8 mouse cellular contexts compared by ENCODE assay signal in genomic region chr5:36464709-36465661, GRCm38 (mm10). TPM values are rescaled to one million over a fixed set of nuclear protein-coding genes. Genes with fewer than 3 reads are reported as not detected.
DNase-seq lines count a peak whose midpoint lies in the region; ATAC-seq lines count a peak whose summit lies in the region.

Grpel1 (plus strand) TSS chr5:36464998.

- peaks cover 12% of the 10 kb centered on the region for H3K4me1 ChIP-seq in lung, embryonic 16.5 days (replicated peaks; ENCODE audit: control insufficient read depth, insufficient read depth, low read length)

- peak within 1 kb of the TSS; percentile 85 for H3K9ac ChIP-seq in lung, embryonic 16.5 days (ENCODE audit: low read length)

- peak within 1 kb of the TSS; percentile 84 for H3K4me3 ChIP-seq in lung, embryonic 16.5 days (ENCODE audit: low read length)

- H3K27ac ChIP-seq in lung, embryonic 16.5 days (ENCODE audit: low read length), result no peak within 1 kb of the TSS; the same call in 1 of the 2 replicates

- no peaks in the 10 kb centered on the region for H3K27me3 ChIP-seq in lung, embryonic 16.5 days (ENCODE audit: control insufficient read depth, insufficient read depth, low read depth, low read length)

- WGBS in lung, embryonic 16.5 days, result under 1% methylated on average over 68 of the region's 68 CpGs

- peak within 1 kb of the TSS; percentile 90 for H3K4me2 ChIP-seq in lung, embryonic 16.5 days (ENCODE audit: low read depth, low read length)

- ATAC-seq in hematopoietic stem cell, adult 5-6 weeks (replicated peaks in 1 of 2; ENCODE audit: insufficient read depth in 1 of 2, low FRiP score in 2 of 2, low TSS enrichment in 1 of 2, low read depth in 1 of 2, poor library complexity in 2 of 2, severe bottlenecking in 2 of 2), result peak; percentile 93 to 96
- peak; percentile 98 for ATAC-seq in lung, embryonic 16.5 days (ENCODE audit: low read depth)

- H3K36me3 ChIP-seq in lung, embryonic 16.5 days (ENCODE audit: control insufficient read depth, insufficient read depth, low read length), result peaks cover 6% of the 10 kb centered on the region; the same call in 1 of the 2 replicates

- no peaks in the 10 kb centered on the region for H3K9me3 ChIP-seq in lung, embryonic 16.5 days (ENCODE audit: control insufficient read depth, low read length)

- peak; percentile 100 for DNase-seq in MEL-GATA-1-ER (ENCODE audit: extremely low read depth, low read depth)
- peak; percentile 96 for DNase-seq in cerebellum, adult 8-10 months
- peak; percentile 99 for DNase-seq in forelimb bud, embryonic 11.5 days (ENCODE audit: low read depth, low spot score)
- peak; percentile 99 for DNase-seq in layer of hippocampus, adult 9-10 months (ENCODE audit: low spot score)
- DNase-seq in ovary, postnatal 10 days (ENCODE audit: low spot score), result peak; percentile 87
- peak; percentile 96 to 98 for DNase-seq in thymus, postnatal 10 days (ENCODE audit: low spot score in 2 of 2)

RNA-seq across cellular contexts. Expression of gene Grpel1, which starts in this region (rescaled TPM):
- total RNA-seq in hematopoietic stem cell, adult 5-6 weeks (2017), result 25.1 and 26.7 TPM in 2 replicates
- polyA plus RNA-seq in lung, embryonic 16.5 days (2015; fragmentation: Nextera tagmentation; extraction: Ambion mirVana), result 47.5 and 48.2 TPM in 2 replicates
